ENCODE assay signal across 20 mouse cellular contexts in genomic region chr7:61308268-61308667, GRCm38 (mm10).
"Had no signal": no experiment of that assay in that cellular context is flagged by ENCODE, and none has a peak within 500 bp of the region (broad histone marks: within the 10 kb centered on the region; RNA-seq: fewer than 3 reads in every experiment).

No protein-coding gene starts in this region.

- H3K9me3 ChIP-seq: limb, embryonic 10.5 days; limb, embryonic 13.5 days; liver, embryonic 12.5 days; liver, embryonic 15.5 days; midbrain, embryonic 13.5 days; neural tube, embryonic 12.5 days; stomach, embryonic 15.5 days had no signal

- ATAC-seq: liver, embryonic 12.5 days; midbrain, embryonic 13.5 days had no signal

- DNase-seq: kidney, adult 2 months; kidney, postnatal 25 days; layer of hippocampus, adult 9-11 months; liver; lung, adult 2 months; lung, postnatal 14 days; lung, postnatal 4 days; retina, postnatal 1 day; right cerebral cortex, postnatal 25 days; spleen, adult 18-20 months; thymus, postnatal 25 days had no signal

- H3K36me3 ChIP-seq: limb, embryonic 10.5 days; limb, embryonic 13.5 days; liver, embryonic 12.5 days; liver, embryonic 15.5 days; midbrain, embryonic 13.5 days; neural tube, embryonic 12.5 days; stomach, embryonic 15.5 days had no signal

- H3K4me2 ChIP-seq: limb, embryonic 13.5 days; liver, embryonic 12.5 days; liver, embryonic 15.5 days; midbrain, embryonic 13.5 days; neural tube, embryonic 12.5 days; stomach, embryonic 15.5 days had no signal

- H3K4me1 ChIP-seq: limb, embryonic 10.5 days; limb, embryonic 13.5 days; liver, embryonic 12.5 days; liver, embryonic 15.5 days; midbrain, embryonic 13.5 days; neural tube, embryonic 12.5 days; stomach, embryonic 15.5 days had no signal

- H3K4me3 ChIP-seq: limb, embryonic 10.5 days; limb, embryonic 13.5 days; liver, embryonic 12.5 days; liver, embryonic 15.5 days; midbrain, embryonic 13.5 days; neural tube, embryonic 12.5 days; stomach, embryonic 15.5 days had no signal

- H3K27ac ChIP-seq: kidney, postnatal 0 days; layer of hippocampus, adult 2 months; limb, embryonic 10.5 days; limb, embryonic 13.5 days; liver, embryonic 12.5 days; liver, embryonic 15.5 days; midbrain, embryonic 13.5 days; neural tube, embryonic 12.5 days; stomach, embryonic 15.5 days had no signal

- H3K27me3 ChIP-seq: limb, embryonic 13.5 days; liver, embryonic 12.5 days; liver, embryonic 15.5 days; midbrain, embryonic 13.5 days; neural tube, embryonic 12.5 days; stomach, embryonic 15.5 days had no signal

- H3K9ac ChIP-seq: limb, embryonic 13.5 days; liver, embryonic 12.5 days; liver, embryonic 15.5 days; midbrain, embryonic 13.5 days; neural tube, embryonic 12.5 days; stomach, embryonic 15.5 days had no signal
